Mouse (Mus musculus) adrenal gland (tissue): Measurements from ENCODE around the gene Hccs.
"Not testable (repeated sequence)": the region's sequence is repeated elsewhere in the genome, so short reads cannot be mapped to it uniquely, and the experiment has no call there.

Experiments used
- intact Hi-C: fragments of 180-260 bp; cut with DNase I; formaldehyde crosslinking; loops from one replicate; pipeline ENCODE4 v1.15.1; 2025
- long read RNA-seq, 2 experiments: library from polyadenylated mRNA; unstranded; transcript quantifications; one replicate each; pipeline ENCODE4 v2.0.0; 2020; ENCODE audit warnings: borderline replicate concordance in 1 of 2; ENCODE audit not compliant: insufficient replicate concordance in 1 of 2

Gene Hccs
- long read RNA-seq, experiment 1, transcript Hccs-202 (7 exons, 2,473 nt) = major isoform, 19 of 28 reads
- long read RNA-seq, experiment 1, transcript Hccs-201 (7 exons, 2,320 nt) = minor isoform, 6 of 28 reads
- long read RNA-seq, experiment 1, partial matches to known transcripts = 3 of 28 reads
- long read RNA-seq, experiment 1, other reads (novel, unspliced or antisense) = 0 of 28 reads
- long read RNA-seq, experiment 2, transcript Hccs-202 (7 exons, 2,473 nt) = minor isoform, 6 of 24 reads
- long read RNA-seq, experiment 2, transcript Hccs-201 (7 exons, 2,320 nt) = major isoform, 12 of 24 reads
- long read RNA-seq, experiment 2, partial matches to known transcripts = 1 of 24 reads
- long read RNA-seq, experiment 2, other reads (novel, unspliced or antisense) = 5 of 24 reads

DNA sequence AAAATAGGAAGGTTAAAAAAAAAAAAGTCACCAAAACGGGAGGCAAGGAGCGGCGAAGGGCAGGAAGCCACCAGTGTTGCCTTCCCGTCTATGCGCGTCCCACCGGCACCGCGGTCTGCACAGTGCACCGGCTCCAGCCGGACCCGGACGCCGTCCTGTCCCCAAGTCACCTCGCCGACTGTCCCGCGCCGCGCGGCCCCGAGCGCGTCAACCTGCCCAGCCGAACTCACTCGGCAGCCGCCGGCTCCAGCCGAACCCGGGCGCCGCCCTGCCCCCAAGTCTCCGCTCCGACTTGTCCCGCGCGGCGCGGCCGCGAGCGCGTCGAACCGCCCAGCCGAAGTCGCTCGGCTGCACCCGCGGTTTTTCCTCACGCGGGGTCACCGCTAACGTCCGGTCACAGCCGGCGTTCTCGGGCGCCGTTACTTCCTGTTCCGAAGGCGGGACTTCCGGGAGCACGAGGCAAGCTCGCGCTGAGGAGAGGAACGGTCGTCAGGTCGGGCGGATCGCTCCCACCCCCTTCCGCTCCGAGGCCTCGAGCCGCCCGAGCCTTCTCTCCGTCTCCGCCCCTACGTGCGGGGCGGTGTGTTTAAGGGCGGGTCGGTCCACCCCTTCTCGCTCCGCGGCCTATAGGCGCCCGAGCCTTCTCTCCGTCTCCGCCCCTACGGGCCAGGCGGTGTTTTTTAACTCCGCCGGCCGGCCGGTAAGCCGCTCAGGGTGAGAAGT is at the start of gene Hccs:
Hccs (minus strand) TSS at position 428 of the 723 bp plus-strand sequence.
- intact Hi-C loops = no loop called here

GRCm38 (mm10) chrX:169357146-169357772 is 37.1 kb upstream of the Hccs start:
- intact Hi-C loops = no loop called here

DNA sequence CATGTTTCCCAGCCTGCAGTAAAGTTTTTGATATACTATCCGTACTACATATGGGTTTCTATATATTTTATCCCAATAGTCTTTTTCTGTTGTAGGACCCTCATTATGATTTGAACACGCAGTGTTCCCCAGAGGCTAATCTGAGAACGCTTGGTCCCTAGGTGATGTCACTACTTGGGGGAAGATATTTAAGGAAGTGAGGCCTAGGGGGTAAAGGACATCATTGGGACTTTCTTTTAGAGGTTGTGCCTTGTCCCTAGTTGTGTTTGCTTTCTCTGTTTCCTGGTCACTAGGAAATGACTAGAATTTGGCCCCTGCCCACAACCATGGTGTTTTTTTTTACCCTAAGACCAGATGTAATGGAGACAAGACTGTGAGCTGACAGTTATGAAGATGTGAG is 18.0 kb upstream of the Hccs start:
- intact Hi-C loops = no loop called here

DNA sequence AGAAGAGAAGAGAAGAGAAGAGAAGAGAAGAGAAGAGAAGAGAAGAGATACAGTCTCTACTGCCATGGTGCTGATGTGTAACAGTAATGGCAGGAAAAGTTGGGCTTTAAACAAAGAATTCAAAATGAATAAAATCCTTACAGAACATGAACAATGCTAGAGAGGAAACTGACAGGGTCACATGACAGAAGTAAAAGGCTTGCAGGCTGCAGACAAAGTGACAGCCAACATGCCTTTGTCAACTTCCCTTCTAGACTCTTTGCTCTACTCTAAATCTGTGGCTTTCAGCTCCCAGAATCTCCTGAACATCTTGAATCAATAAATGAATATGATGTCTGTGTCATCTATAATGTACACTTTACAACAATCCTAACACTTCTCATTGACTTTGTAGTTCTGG is 17.4 kb upstream of the Hccs start:
- intact Hi-C loops = no loop called here

DNA sequence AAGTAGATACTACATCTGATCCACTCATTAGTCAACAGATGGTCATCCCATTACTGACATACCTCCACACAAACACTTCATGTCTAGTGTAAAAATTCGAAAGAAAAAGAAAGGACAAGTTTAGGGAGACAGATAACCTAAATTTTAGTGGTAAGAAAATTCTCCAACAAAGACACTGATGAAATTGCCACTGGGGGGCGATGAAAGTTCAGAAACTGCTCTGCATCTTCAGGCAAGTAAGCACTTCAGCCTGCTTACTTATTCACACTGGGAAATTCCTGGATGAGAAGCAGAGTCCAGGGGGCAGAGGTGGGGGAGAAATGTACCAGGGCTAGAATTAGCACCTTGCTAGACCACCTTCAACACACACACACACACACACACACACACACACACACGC is 12.1 kb upstream of the Hccs start:
- intact Hi-C loops = no loop called here

GRCm38 (mm10) chrX:169325929-169326595 is 5.9 kb upstream of the Hccs start:
- intact Hi-C loops = no loop called here

- intact Hi-C loops = not testable (repeated sequence)
Observed at GRCm38 (mm10) chrX:169320668-169321005, 465 bp upstream of the Hccs start.

- intact Hi-C loops = no loop called here
Observed at GRCm38 (mm10) chrX:169319066-169319760, 959 bp downstream of the Hccs start.

GRCm38 (mm10) chrX:169308559-169308958 is 11.6 kb downstream of the Hccs start:
- intact Hi-C loops = no loop called here

- intact Hi-C loops = loop anchor here (5.0 kb wide), 1 partner anchor 367 kb away; no protein-coding TSS in a partner anchor
Observed at GRCm38 (mm10) chrX:169303945-169304344, 16.2 kb downstream of the Hccs start.

DNA sequence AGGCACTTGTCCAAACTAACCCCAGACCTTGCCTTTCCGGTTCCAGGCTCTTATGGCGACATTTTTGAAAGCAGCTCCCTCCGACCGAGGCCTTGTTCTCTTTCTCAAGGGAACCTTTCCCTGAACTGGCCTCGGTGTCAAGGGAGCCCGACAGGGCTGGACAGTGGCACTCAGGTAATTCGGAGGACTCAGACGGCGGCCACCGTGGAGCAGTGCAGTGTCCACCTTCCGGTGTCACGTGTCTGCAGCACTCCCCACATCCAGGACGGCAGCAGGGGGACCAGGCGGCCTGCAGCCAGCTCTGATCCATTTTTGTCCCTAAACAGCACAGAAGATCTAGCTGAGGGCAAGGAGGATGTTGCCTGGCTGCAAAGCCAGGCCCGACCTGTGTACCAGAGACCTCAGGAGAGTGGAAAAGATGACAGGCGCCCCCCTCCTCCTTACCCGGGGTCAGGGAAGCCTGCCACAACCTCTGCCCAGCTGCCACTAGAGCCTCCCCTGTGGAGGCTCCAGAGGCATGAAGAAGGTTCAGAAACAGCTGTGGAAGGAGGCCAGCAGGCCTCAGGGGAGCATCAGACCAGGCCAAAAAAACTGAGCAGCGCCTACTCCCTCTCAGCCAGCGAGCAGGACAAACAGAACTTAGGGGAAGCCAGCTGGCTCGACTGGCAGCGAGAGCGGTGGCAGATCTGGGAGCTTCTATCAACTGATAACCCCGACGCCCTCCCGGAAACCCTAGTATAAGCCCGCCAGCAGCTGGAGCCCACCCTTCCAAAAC is 17.7 kb downstream of the Hccs start:
- intact Hi-C loops = loop anchor here (5.0 kb wide), 1 partner anchor 365 kb away; no protein-coding TSS in a partner anchor

- intact Hi-C loops = no loop called here
Observed at GRCm38 (mm10) chrX:169299579-169299978, 20.6 kb downstream of the Hccs start.

DNA sequence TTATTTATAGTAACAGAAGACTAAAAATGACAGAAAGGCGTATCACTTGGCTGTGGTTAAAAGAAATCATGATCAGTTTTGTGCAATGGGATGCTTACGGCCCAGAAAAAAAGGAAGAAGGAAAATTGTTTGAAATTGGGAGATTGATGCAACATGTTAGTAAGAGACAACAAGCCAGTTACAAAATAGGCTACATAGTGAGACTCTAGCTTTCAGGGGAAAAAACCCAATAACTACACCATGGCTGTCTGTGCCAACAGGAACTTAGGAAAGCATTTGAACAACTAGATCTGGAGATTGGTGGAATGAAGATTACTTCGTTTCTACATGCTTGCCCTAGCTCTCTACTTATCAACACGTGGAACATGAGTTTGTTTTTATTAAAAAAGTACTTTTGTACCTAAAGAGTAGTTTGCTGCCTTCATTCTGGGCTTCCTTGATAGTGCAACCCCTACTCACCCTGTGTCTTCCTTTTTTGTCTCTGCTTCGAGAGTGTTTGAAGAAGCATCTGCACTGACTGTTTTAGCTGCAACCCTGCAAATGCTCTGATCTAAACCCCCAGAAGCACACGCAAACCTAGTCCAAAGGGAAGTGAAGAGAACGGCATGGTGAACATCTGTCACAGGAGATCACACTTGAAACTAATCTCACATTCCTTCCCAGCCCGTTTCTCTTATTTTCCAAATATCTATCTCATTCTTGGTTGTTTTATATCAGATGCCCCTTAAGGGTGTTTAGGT is 56.6 kb downstream of the Hccs start:
- intact Hi-C loops = no loop called here

GRCm38 (mm10) chrX:169262212-169262611 is 58.0 kb downstream of the Hccs start:
- intact Hi-C loops = no loop called here

DNA sequence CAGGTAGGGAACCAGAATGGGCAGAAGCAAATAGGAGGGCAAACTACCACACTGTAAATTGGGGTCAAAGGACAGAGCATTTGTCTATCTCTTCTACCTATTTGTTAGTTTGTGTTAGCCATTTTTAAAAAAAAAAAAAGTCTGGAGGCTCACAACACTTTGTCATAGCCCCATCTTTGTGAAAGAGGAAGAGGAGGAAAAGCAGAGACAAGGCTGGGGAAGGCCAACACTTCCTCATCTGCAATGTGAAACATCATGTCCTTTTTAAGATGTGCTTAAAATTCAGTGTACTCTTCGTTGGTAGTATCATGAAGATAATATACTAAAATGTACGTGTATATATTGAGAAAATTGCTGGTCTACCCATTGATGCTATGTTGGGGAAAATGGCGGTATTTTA is 59.1 kb downstream of the Hccs start:
- intact Hi-C loops = no loop called here

DNA sequence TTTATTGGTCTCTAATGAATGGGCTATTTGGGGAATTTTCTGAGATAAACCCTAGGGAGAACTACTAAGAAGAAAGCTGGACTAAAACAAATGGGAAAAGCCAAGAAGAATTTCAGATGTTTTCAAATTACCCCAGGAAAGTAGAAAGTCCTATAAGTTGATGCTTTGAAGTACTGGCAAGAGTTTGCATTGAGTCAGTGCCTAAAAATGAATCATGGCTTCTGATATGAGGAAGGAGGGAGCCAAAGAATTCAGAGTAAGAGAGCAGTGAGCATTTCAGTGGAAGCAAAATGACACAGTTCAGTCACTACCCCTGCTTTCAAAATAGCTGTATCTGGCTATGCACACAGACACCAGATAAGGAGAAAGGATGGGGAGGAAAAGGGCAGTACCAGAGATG is 63.4 kb downstream of the Hccs start:
- intact Hi-C loops = no loop called here

DNA sequence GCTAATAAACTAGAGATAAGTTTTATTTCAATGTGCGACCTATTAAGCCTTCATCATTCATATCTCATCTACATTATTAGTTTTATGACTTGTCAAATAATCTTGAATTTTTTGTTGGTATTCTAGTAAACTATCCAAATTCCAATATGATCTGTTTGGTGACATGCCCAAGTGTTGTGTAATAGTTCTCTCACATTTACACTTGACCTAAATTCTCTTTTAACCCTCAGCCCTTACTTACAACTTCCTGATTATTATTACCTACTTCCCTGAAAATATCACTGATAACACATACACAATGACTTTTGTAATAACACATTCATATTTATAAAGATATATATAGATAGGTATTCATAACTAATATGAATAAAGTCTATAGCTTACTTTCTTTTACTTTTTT is 64.3 kb downstream of the Hccs start:
- intact Hi-C loops = no loop called here

DNA sequence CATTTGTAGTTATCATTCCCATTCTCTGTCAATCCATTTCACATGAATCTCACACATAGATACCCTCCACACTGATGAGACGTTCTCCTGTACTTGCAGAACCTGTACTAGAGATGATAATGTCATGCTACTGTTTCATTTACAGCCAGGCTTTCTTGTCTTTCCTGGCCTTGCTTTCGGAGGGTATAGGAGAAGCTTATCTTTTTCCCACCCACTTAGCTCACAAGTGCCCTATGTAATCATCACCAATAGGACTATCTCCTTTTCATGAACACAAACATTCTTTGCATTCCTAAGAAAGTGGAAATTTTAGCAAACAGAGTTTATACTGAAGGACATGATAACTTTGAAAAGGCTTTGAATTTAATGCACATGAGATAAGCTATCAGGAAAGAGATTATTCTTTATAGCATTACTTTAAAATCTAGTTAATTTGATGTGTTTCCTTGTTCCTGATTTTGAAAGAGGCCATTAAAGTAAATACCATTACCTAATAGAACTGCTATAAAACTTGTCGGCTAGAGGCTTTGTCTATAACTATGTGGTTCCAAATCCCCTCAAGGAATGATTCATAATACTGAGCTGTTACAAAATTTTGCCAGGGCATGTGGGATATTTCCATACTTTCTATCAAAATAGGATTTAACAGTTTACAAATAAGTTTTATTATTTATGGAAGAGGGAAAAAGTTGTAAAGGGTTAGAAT is 97.7 kb downstream of the Hccs start:
- intact Hi-C loops = no loop called here

DNA sequence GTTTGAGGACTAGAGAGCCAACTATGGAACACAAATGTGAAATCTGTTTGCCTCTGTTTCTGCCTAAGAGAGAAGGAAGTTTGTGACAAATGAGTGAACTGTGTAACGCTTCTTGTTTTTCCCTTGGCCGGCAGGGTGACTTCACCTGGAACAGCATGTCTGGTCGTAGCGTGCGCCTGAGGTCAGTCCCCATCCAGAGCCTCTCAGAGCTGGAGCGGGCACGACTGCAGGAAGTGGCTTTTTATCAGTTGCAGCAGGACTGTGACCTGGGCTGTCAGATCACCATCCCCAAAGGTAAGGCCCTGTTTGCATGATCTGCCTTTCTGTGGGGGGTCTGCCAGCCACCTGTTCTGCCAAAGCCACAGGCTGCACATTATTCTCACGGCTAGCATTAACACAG is 100.1 kb downstream of the Hccs start:
- intact Hi-C loops = no loop called here
